Mouse (Mus musculus) forebrain, embryonic 12.5 days (tissue): Measurements from ENCODE around the gene Arhgdia. TPM values are rescaled to one million over a fixed set of nuclear protein-coding genes. Genes with fewer than 3 reads are reported as not detected.
"Not testable (repeated sequence)": the region's sequence is repeated elsewhere in the genome, so short reads cannot be mapped to it uniquely, and the experiment has no call there.

Experiments used
- ATAC-seq: fragments of 200-750 bp; cut with Nextera tagmentation; 2 replicates; pipeline ENCODE4 v1.8.0; 2017; ENCODE audit warnings: moderate TSS enrichment; ENCODE audit not compliant: low FRiP score
- H3K27ac ChIP-seq: fragments of 300-500 bp; sonication (generic); 2 replicates; pipeline ENCODE4 v1.5.1; 2016; ENCODE audit warnings: mild to moderate bottlenecking
- H3K27me3 ChIP-seq: fragments of 300-500 bp; sonication (generic); 2 replicates; pipeline ENCODE4 v1.6.1; 2016; ENCODE audit warnings: mild to moderate bottlenecking
- H3K36me3 ChIP-seq: fragments of 300-500 bp; sonication (generic); replicated peaks from 2 replicates; pipeline ENCODE4 v1.6.1; 2016; ENCODE audit warnings: mild to moderate bottlenecking
- H3K4me1 ChIP-seq: fragments of 300-500 bp; sonication (generic); 2 replicates; pipeline ENCODE4 v1.6.1; 2016
- H3K4me2 ChIP-seq: fragments of 300-500 bp; sonication (generic); 2 replicates; pipeline ENCODE4 v1.6.1; 2016; ENCODE audit warnings: mild to moderate bottlenecking, moderate library complexity
- H3K4me3 ChIP-seq: fragments of 300-500 bp; sonication (generic); replicated peaks from 2 replicates; pipeline ENCODE4 v1.5.1; 2016; ENCODE audit warnings: mild to moderate bottlenecking
- H3K9ac ChIP-seq: fragments of 300-500 bp; sonication (generic); 2 replicates; pipeline ENCODE4 v1.6.1; 2016; ENCODE audit warnings: mild to moderate bottlenecking
- H3K9me3 ChIP-seq: fragments of 300-500 bp; sonication (generic); 2 replicates; pipeline ENCODE4 v1.6.1; 2016
- WGBS: fragments of 180-500 bp; shearing (Covaris S2); methylation state at CpG from one replicate; pipeline ENCODE4 v1.1.7; 2016; 5-methylcytosine and 5-hydroxymethylcytosine counted together
- polyA plus RNA-seq: library from polyadenylated mRNA; unstranded; fragments of >200 nt; fragmentation: Nextera tagmentation; extraction: Ambion mirVana; gene quantifications from 2 replicates; pipeline ENCODE4 v1.2.1, GENCODE M21; 2016

The Arhgdia gene
- polyA plus RNA-seq, 1 experiment from 2014 or later = 496 TPM

DNA sequence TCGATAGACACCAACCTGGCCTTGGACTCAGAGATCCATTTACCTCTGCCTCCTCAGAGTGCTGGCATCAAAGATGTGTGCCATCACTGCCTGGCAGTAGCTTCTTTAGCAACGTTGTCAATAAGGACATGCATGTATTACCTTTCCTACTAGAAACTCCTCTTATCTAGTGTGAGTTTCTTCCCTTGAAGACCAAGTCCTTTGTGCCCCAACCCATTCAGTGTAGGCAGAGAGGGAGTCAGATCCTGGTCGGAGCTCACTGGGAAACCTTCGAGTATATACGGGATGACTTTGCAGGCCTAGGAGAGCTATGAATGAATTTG, 7.2 kb downstream of the Arhgdia start:
- Histone ChIP-seq H3K4me2 (peak overlapping the region; percentile 92), H3K4me3 (peak overlapping the region; percentile 97), H3K9ac (peak overlapping the region; percentile 81), H3K9me3 (no peaks in the 10 kb centered on the region), H3K27ac (no peak overlapping the region), H3K36me3 (peaks cover 46% of the 10 kb centered on the region), H3K4me1 (peaks cover 29% of the 10 kb centered on the region), H3K27me3 (no peaks in the 10 kb centered on the region)
- WGBS = 43% methylated on average over 5 of the region's 5 CpGs
- ATAC-seq = no peak

DNA sequence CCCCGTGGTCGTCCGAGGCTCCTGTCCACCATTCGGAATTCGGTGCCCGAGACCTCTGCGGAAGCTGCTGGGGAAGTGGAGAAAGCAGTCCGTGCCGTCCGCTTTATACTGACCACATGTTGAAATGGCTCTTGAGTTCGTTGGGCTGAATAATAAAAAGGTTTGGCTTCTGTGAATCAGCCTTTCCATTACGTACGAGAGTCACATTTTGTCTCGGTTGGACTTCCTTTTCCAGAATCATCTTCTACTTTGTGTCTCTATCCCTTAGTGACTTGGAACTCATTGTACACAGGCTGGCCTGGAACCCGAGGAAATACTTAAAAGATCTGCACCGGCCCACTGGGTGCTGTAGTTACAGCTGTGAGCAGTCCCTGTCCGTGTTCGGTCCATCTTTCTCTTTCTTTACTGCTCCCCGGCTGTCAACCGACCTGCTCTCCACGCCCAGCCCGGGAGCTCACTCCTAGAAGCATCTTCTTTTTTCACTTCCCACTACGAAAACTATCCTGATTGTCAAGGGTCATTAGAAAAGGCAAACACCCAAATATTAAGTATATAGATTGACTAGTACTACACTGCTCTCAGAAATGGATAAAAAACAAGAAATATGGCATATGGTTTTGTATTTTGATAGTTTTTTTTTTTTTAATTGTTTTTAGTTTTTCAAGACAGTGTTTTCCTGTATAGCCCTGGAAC, 7.7 kb downstream of the Arhgdia start:
- Histone ChIP-seq H3K36me3 (peaks cover 44% of the 10 kb centered on the region), H3K4me3 (peak overlapping the region; percentile 97), H3K4me1 (peaks cover 26% of the 10 kb centered on the region), H3K9me3 (no peaks in the 10 kb centered on the region), H3K27ac (peak overlapping the region; percentile 92), H3K9ac (peak overlapping the region; percentile 81), H3K4me2 (peak overlapping the region; percentile 92), H3K27me3 (no peaks in the 10 kb centered on the region)
- 0 out of 2 replicates have a peak, but pooled peaks have one; percentile 9 for ATAC-seq
- under 1% methylated on average over 23 of the region's 23 CpGs for WGBS

DNA sequence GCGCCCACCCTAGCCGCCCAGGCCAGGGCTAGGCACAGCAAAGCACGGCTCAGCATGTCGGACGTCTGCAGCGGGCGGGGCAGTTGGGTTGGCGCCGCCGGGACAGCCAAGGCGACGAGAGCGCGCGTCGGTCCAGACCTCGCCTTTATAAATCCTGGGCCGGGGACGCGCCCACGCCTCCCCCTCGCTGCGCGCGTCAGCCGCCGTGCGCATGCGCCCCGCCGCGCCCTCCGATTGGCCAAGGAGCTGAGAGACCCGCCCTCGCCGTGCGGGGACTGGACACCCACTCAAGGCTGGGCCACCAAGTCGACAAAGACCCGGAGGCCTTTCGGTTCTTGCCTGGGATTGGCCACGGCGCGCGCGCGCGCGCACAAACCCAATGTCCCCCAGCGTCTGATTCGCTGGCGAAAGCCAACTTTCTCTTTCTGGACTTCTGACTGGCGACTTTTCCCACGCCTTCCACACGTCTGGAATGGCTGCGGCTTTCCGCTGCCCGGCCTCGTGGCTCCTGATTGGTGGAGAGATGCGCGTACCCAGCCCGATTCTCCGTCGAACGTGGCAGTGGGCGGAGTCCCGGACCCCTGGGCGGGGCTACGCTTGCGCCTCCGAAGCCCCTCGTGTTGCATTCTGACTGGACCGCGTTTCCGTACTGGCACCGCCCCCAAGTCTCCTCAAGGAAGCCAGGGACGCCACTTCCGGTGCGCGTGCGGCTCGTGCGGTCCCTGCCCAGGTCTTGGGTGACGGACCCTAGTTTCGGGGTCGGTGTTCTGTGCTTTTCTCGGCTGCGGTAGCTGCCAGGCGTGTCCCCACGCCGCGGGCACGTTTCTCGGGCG, 8.5 kb downstream of the Arhgdia start, which contains the start of gene P4hb:
Gene P4hb, minus strand, starts transcription at position 502 of the 833 bp plus-strand sequence.
- Histone ChIP-seq H3K36me3 (peaks cover 44% of the 10 kb centered on the region), H3K9me3 (no peaks in the 10 kb centered on the region), H3K4me1 (peaks cover 26% of the 10 kb centered on the region), H3K27me3 (no peaks in the 10 kb centered on the region), H3K27ac (peak within 1 kb of the TSS; percentile 92), H3K4me3 (peak within 1 kb of the TSS; percentile 97), H3K9ac (peak within 1 kb of the TSS; percentile 97), H3K4me2 (peak within 1 kb of the TSS; percentile 92)
- WGBS = under 1% methylated on average over 94 of the region's 94 CpGs
- ATAC-seq = peak; percentile 97

DNA sequence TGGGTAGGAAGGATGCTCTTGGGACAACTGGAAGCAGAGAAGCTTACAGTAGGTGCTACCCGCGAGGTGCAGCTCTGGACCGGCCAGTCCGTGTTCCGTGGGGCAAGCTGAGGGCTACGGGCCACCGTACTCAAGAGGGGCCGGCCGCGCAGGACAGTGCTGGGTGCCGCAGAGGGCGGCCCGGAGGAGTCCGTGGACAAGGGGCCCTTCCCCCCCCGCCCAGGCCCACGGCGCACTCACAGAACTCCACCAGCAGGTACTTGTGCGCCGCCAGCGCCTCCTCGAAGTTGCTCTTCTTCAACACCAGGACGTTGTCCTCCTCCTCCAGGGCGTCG, 9.0 kb downstream of the Arhgdia start:
- 0% methylated on average over 21 of the region's 24 CpGs for WGBS
- Histone ChIP-seq H3K36me3 (peaks cover 44% of the 10 kb centered on the region), H3K4me1 (peaks cover 26% of the 10 kb centered on the region), H3K27me3 (no peaks in the 10 kb centered on the region), H3K27ac (peak overlapping the region; percentile 92), H3K4me2 (peak overlapping the region; percentile 92), H3K4me3 (peak overlapping the region; percentile 97), H3K9ac (peak overlapping the region; percentile 97), H3K9me3 (no peaks in the 10 kb centered on the region)
- ATAC-seq = peak; percentile 36

DNA sequence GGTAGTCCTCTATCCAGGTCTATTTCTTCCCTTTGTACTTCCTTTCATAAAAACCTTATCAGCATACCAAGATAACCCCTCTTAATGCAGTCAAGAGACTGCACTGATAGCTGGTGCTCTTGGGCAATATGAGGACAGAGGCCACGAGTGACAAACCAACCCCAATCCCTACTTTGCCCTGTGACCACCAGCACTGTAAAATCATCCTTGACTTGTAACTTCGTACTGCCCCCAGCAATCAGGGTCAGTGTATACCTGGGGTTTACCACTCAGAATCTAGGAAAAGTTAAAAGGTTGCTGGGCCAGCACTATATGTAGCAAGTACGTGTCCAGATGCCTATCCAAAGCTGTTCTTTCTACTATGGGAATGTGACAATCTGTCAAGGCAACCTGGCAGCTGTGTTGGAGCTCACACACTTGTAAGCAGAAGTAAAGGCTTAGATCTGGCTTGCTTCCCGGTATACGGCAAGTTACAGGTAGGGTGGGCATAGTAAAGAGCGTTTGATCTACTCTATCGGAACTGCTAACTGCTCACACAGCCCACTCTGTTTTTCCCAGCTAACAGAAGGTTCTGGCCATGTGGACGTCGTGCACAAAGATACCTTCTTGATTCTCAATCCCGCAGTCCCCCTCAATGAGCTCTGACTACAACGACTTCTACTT, 9.5 kb downstream of the Arhgdia start:
- ATAC-seq = no peak
- H3K4me2 ChIP-seq = peak overlapping the region; percentile 92
- H3K27ac ChIP-seq = peak overlapping the region; percentile 92
- peaks cover 26% of the 10 kb centered on the region for H3K4me1 ChIP-seq
- H3K4me3 ChIP-seq = peak overlapping the region; percentile 97
- H3K9me3 ChIP-seq = no peaks in the 10 kb centered on the region
- peak overlapping the region; percentile 97 for H3K9ac ChIP-seq
- WGBS = 16% methylated on average over 11 of the region's 11 CpGs
- H3K36me3 ChIP-seq = peaks cover 44% of the 10 kb centered on the region
- no peaks in the 10 kb centered on the region for H3K27me3 ChIP-seq

DNA sequence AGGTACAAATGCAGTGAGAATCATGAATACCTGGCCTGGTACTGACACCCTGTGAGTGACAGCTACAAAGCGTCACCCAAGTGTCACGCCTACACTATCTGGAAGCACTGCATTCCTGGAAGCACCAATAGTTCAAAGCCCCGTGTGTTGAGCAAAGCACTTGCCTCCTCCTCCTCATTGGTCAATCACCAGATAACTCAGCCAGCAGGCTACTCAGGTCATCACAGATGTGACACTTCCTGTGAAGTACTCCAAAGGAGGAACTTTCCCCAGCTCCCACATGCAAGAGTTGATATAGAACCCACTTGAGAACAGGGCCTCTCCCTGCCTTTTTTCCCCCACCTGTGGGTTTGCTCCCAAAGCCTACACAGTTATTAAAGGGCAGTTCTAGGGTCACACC, 10.3 kb downstream of the Arhgdia start:
- Histone ChIP-seq H3K27ac (no peak overlapping the region), H3K9me3 (no peaks in the 10 kb centered on the region), H3K27me3 (no peaks in the 10 kb centered on the region), H3K4me1 (peaks cover 26% of the 10 kb centered on the region), H3K36me3 (peaks cover 49% of the 10 kb centered on the region), H3K4me2 (peak overlapping the region; percentile 92), H3K9ac (peak overlapping the region; percentile 97), H3K4me3 (peak overlapping the region; percentile 97; the same call in 1 of the 2 replicates)
- no peak for ATAC-seq
- WGBS = 91% methylated on average over 3 of the region's 3 CpGs

DNA sequence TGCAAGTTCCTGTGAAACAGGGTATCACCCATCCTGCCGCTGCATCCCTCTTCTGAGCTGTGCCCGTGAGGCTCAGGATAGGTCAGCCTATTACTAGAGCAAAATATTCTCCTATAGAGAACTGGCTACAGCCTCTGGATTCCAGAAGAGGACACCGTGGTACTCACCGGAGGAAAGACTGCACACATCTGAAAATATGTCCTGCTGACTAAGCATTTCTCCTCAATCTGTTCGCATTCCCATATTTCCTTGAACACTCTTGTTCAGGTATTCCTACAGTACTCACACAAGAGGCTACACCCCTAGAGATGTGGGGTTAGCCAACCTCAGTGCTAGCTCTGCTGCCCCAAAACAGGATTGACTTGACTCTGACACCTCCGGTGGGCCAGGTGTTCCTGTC, 13.1 kb downstream of the Arhgdia start:
- WGBS = 91% methylated on average over 6 of the region's 6 CpGs
- Histone ChIP-seq H3K9ac (no peak overlapping the region; the same call in 1 of the 2 replicates), H3K4me3 (no peak overlapping the region)

DNA sequence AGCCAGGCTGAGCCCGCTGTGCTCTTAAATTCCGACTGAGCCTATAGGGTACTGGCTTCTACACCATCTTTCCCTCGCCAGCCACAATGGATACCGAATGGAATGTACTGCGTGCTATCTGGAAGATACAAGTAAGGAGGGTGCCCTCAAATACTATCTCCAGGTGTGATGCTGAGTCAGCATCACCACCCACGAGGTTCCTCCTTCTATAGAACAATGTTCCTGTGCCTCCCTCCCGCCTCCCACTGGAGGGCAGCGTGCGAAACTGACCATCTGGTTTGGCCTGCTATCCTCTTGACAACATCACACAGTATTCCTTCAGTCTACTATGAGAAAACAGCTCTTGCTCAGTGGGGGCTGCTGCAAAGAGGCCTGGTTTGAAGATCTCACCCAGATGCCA, 16.3 kb downstream of the Arhgdia start:
- Histone ChIP-seq H3K4me1 (no peaks in the 10 kb centered on the region), H3K4me2 (no peak overlapping the region), H3K4me3 (no peak overlapping the region), H3K9me3 (no peaks in the 10 kb centered on the region), H3K27me3 (no peaks in the 10 kb centered on the region), H3K36me3 (peaks cover 94% of the 10 kb centered on the region), H3K27ac (no peak overlapping the region), H3K9ac (no peak overlapping the region)
- WGBS = 90% methylated on average over 9 of the region's 9 CpGs
- no peak for ATAC-seq

More for the DNA sequence above, 13.1 kb downstream of the Arhgdia start:
- H3K27ac ChIP-seq = no peak overlapping the region
- H3K36me3 ChIP-seq = peaks cover 75% of the 10 kb centered on the region
- ATAC-seq = no peak
- H3K4me1 ChIP-seq = peaks cover 14% of the 10 kb centered on the region
- H3K9me3 ChIP-seq = no peaks in the 10 kb centered on the region
- no peaks in the 10 kb centered on the region for H3K27me3 ChIP-seq
- H3K4me2 ChIP-seq = no peak overlapping the region

DNA sequence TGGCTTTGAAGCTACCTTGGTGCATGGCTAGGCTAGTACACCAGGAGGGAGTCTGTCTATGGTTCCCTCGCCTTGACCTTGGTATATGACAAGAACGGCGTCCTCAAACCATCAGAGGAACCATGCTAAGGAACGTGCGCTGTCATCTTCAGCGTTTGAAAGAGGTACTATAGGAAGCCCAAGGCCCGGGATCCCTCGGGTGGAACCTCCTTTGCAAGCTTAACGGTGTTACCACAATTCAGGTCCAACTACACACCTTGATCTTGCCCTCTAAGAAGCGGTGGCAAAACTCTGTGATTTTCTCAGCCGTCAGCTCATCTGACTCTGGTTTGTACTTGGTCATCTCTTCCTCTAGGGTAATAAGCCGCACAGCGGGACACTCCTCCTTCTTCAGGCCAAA, 18.5 kb downstream of the Arhgdia start:
- 95% methylated on average over 13 of the region's 13 CpGs for WGBS
- H3K36me3 ChIP-seq = peaks cover 91% of the 10 kb centered on the region
- ATAC-seq = no peak

DNA sequence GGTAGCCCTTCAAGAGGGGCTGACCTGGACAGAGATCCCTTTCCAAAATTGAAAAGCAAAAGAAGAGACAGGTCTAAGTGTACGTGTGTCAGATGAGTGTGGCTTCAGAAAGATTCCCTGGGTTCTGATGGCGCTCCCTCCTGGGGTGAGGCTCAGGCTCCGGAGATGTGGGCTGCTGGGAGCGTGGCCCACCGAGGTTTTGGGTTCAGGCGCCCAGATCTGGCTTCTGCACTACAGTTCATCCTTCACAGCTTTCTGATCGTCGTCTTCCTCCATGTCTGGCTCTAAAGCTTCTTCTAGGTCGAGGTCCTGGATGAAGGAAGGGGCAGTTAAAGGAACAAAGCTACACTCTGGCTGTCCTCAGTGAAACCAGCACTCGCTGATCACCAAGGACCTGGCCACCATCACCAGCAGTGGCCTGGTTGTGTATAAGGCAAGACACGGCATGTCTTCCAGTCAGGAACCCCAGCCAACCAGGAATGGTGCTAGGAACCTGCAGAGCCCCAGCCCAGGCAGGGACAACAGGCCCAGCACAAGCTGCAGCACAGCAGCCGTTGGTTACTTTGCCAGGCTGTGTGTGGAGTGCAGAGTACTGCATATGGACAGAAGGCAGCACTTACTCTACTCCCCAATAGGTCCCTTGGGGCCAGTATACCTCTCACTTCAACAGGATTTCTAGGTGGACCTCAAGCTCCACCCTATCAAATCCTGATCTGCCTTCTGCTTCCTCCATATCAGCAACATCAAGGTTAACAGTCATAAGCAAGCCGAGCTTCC, 20.3 kb downstream of the Arhgdia start:
- no peak overlapping the region for H3K4me2 ChIP-seq
- peaks cover 4% of the 10 kb centered on the region; the same call in 1 of the 2 replicates for H3K9me3 ChIP-seq
- no peaks in the 10 kb centered on the region for H3K27me3 ChIP-seq
- WGBS = 95% methylated on average over 13 of the region's 13 CpGs
- no peak for ATAC-seq
- no peak overlapping the region for H3K9ac ChIP-seq
- H3K4me1 ChIP-seq = no peaks in the 10 kb centered on the region
- H3K36me3 ChIP-seq = peaks cover 73% of the 10 kb centered on the region
- no peak overlapping the region for H3K4me3 ChIP-seq
- H3K27ac ChIP-seq = no peak overlapping the region

More for the DNA sequence above, 18.5 kb downstream of the Arhgdia start:
- Histone ChIP-seq H3K9me3 (no peaks in the 10 kb centered on the region), H3K4me3 (no peak overlapping the region), H3K4me1 (no peaks in the 10 kb centered on the region), H3K9ac (no peak overlapping the region), H3K4me2 (no peak overlapping the region), H3K27ac (no peak overlapping the region), H3K27me3 (no peaks in the 10 kb centered on the region)

DNA sequence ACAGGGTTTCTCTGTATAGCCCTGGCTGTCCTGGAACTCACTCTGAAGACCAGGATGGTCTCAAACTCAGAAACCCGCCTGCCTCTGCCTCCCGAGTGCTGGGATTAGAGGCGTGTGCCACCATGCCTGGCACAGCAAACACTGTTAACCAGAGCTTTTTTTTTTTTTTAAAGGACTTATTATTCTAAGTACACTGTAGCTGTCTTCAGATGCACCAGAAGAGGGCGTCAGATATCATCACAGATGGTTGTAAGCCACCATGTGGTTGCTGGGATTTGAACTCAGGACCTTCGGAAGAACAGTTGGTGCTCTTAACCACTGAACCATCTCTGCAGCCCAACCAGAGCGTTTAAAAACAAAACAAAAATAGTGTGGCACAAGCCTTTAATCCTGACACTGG, 22.6 kb downstream of the Arhgdia start:
- H3K4me1 ChIP-seq, H3K4me3 ChIP-seq, H3K27me3 ChIP-seq, H3K4me2 ChIP-seq, H3K27ac ChIP-seq, H3K9ac ChIP-seq, H3K9me3 ChIP-seq, ATAC-seq: not testable (repeated sequence)
- peaks cover 51% of the 10 kb centered on the region for H3K36me3 ChIP-seq
- 89% methylated on average over 6 of the region's 6 CpGs for WGBS

DNA sequence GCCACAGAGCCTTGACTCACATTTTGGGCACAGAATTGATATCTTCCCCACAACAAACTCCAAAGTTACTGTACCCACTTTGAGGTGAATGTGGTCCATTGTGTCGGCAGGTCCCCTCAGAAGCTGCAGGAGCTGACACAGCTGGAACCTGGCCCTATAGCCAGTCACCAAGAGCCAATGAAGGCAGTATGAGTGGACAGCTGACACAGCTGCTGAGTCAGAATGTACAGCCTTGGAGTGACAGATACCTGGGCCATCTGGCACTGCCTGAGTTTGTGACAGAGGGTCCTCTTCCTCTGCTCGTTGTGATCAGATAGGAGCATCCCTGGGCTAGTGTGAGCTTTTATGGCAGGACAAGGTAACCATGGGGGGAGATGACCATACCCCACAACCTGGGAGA, 26.2 kb downstream of the Arhgdia start:
- ATAC-seq = no peak
- Histone ChIP-seq H3K9me3 (peaks cover 4% of the 10 kb centered on the region; the same call in 1 of the 2 replicates), H3K27me3 (no peaks in the 10 kb centered on the region), H3K4me2 (no peak overlapping the region), H3K4me3 (no peak overlapping the region), H3K27ac (no peak overlapping the region), H3K36me3 (peaks cover 15% of the 10 kb centered on the region), H3K9ac (no peak overlapping the region), H3K4me1 (peaks cover 3% of the 10 kb centered on the region)
- WGBS = 71% methylated on average over 2 of the region's 2 CpGs
